Mouse (Mus musculus) right cerebral cortex, postnatal 4 days (tissue): ENCODE results near the gene Cacnb4.

Experiments used
- DNase-seq: peaks from one replicate; pipeline ENCODE4 v3.0.0-alpha.2; 2022

Cacnb4 gene

GRCm38 (mm10) chr2:52516534-52516933 is 160.1 kb downstream of the Cacnb4 start:
- DNase-seq: no peak

GRCm38 (mm10) chr2:52512865-52513388 is 163.7 kb downstream of the Cacnb4 start:
- DNase-seq: no peak

DNA sequence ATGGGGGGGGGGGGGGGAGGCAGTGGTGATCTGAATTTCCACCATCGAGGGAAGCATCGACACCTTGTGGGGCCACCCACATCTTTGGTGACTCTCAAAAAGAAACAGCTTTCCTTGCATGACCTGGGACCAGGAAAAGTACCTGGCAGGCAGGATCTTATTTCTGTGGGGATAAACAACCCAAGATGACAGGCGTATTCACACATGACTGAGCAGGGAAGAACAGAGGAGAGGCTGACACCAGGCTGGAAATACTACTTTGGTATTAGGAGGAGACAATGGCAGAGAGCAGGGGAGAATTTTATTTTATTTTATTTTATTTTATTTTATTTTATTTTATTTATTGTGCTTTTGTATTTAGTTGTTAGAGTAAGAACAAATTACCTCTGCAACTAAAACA is 164.4 kb downstream of the Cacnb4 start:
- DNase-seq: no peak

DNA sequence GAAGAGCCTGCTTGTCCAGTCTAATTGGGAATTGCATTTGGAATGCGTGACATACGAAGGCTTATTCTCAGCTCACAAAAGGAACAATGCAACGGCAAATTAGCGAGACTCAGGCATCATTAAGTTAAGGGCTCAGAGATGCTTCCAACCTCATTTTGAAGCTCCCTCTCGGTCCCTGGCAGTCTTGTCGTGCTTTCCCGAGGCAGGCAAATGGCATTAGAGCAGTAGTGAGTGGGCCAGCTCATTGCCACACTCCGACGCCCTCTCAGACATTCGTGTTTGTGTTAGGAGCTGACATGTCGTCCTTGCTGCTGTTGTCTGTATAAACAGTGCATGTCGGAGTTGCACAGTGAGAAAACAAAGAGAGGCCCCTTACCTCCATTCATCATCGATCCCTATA is 164.8 kb downstream of the Cacnb4 start:
- DNase-seq: no peak

- DNase-seq: no peak
Measured at GRCm38 (mm10) chr2:52509779-52510500, 166.7 kb downstream of the Cacnb4 start.

DNA sequence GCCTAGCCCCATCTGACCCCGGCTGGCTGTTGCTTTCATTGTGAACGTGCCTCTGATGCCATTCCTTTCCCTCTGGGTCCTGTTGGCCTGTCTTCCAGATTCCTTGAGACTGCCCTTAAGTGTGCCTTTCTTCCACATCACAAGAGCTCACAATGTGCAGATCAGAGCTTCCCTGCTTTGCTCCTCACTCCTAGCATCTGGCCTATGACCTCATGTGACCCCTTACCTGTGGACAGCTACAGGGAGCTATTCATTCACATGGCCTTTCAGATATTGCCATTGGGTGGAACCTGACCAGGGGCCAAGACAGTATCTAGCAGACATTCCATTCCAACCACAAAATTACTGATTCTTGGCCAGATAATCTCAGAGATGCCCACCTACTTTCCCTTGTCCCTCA is 171.5 kb downstream of the Cacnb4 start:
- no peak for DNase-seq

DNA sequence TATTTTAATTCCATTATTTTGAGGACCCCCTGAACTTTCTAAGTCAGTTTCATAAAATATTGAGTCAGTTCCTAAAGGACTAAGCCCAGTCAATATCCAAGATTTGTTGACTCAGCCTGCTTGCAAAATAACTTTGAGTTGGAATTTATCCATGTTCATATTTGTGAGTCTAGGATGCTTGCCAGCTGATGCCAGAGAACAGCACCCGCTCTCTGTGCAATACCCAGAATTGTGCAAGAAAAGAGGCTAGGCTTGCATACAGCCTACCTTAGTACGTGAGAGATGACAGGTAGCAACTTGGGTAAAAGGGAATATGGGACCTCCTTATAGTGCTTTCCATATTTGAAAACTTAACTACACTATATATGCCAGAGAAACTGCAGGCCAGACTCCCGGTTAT is 171.9 kb downstream of the Cacnb4 start:
- DNase-seq: no peak

DNA sequence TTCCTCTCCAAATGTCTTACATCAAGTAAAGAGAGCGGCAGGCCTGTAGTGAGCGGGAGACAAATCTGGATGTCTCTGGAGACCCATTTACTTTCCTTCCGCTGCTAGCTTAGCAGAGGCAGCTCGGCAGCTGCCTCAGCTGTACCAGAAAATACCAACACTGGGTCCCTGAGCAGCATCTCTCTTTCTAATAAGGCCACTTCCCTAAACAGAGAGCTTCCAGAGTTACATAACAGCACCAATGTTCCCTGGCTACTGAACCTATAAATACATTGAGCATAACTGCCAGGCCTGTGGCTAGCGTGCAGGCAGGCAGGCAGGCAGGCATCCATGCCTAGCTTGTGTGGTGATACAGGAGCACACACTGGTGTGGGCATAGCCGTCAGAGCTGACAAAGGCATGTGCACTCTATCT is 176.8 kb downstream of the Cacnb4 start:
- no peak for DNase-seq

DNA sequence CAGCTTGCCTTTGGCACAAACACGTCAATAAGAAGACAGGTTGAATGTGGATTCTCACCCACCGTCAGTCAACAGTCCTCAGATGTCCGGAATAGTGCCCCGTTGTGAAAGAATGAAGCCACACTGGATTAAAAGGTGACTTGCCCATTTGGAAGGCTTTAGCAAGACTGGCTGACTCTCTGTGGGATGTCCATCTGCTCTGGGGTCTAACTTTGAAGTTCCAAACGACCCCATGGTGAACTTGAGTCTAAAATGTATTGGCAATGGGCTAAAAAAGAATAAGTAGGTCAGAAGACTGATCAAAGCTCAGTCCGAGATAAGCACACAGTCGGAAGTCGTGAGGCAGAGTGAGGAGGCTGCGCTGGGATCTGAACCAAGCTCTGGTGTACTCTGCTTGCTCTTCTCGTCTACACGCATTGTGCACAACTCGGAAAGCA is 177.5 kb downstream of the Cacnb4 start:
- no peak for DNase-seq

DNA sequence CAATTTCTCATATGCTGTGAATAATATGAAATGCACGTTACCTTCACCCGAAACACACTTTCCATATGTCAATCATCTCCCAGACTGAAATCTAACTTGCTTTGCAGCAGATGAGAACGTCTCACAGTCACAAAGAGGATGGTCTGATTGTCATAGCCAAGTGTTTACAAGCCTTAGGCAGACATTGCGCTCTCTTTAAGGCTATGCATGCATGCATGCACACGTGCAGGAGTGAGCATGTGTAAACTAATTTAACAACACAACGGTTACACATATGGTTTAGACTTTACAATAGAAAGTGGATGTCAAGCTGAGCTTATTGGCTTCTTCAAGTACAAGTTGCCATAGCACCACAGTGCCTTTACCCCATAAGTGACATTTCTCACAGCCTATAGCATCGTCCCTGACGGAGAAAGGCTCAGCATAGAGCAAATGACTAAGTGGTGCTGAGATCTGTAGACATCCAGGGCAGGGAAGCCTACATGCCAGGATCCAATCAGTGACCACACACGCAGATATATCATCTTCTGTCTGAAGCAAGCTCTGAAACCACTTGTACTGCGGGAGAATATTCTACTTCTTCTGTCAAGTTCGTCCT is 181.4 kb downstream of the Cacnb4 start:
- no peak for DNase-seq

DNA sequence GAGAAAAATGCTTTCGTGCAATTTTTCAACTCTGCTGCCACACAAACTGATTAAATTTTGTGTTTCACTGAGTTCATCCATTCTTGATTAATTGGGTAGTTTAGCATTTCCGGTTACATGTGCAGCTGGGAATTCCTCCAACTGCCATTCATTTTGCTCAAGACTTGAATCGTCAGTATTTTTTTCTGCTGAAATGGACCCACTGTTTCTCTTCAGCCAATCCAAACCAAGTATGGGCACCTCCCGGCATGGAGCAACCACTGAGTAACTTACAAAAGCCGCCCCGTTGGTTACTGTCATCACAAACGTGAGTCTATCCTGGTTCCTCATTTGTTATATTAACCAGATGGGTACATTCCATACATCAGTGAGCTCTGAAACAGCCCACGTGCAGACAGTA is 182.4 kb downstream of the Cacnb4 start:
- no peak for DNase-seq

- no peak for DNase-seq
Measured at GRCm38 (mm10) chr2:52492867-52493266, 183.8 kb downstream of the Cacnb4 start.

DNA sequence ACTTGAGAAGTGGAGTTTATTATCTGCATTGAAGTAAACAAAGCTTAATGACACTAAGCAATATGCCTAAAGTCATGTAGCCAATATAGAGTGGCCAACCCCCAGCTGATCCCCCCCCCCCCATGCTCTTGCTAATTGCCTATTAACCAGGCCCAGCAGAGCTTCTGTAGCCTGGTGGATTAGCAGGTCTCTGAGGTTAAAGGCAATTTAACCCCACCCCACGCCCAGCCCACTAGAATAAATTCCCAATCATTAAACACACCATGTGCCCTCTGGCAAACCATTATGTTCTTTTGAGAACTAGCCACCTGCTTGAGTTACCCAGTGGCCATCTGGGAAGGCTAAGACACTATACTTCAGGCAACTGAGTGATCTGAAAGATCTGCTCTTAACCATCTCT is 186.8 kb downstream of the Cacnb4 start:
- DNase-seq: no peak

GRCm38 (mm10) chr2:52483496-52483895 is 193.1 kb downstream of the Cacnb4 start:
- no peak for DNase-seq

DNA sequence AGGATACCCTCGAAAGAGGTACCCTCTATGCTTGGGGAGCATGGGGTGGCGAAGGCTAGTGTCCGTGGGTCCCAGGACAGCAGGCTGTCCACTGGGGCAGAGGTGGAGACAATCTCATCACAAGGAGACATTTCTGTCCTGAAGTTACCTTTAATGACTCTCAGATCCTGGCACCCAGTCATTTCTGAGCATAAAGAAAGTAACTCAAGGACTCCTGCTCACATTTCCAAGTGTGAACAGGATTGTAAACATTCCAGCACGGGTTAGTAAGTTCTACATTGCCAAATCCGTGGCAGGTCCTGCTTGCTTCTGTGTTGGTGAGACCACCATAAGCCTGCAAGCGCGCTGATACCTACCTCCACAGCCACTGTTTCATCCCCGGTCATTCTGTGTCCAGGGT is 196.2 kb downstream of the Cacnb4 start:
- DNase-seq: no peak

DNA sequence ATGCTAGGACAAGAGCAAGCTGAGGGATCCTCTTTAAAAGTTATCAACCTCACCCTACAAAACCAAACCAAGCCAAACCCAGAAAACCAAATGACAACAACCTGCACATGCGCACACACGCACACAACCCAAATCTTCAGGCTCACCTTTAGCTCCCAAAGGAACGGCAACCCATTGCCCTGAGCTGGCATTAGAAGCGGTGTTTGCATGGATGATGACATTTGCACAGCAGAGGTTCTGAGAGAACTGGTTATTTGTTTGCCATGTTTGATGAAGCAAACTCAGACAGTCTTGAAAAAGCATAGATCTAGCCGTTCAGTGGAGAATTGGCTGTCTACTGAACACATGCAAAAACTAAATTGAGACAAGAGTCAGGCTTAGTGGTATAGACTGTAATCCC is 198.1 kb downstream of the Cacnb4 start:
- DNase-seq: no peak

GRCm38 (mm10) chr2:52477550-52477907 is 199.1 kb downstream of the Cacnb4 start:
- DNase-seq: no peak

- DNase-seq: no peak
Measured at GRCm38 (mm10) chr2:52476801-52477549, 199.7 kb downstream of the Cacnb4 start.

- DNase-seq: no peak
Measured at GRCm38 (mm10) chr2:52475854-52476253, 200.8 kb downstream of the Cacnb4 start.

GRCm38 (mm10) chr2:52474570-52474969 is 202.1 kb downstream of the Cacnb4 start:
- no peak for DNase-seq

GRCm38 (mm10) chr2:52471545-52472291 is 204.9 kb downstream of the Cacnb4 start:
- no peak for DNase-seq

DNA sequence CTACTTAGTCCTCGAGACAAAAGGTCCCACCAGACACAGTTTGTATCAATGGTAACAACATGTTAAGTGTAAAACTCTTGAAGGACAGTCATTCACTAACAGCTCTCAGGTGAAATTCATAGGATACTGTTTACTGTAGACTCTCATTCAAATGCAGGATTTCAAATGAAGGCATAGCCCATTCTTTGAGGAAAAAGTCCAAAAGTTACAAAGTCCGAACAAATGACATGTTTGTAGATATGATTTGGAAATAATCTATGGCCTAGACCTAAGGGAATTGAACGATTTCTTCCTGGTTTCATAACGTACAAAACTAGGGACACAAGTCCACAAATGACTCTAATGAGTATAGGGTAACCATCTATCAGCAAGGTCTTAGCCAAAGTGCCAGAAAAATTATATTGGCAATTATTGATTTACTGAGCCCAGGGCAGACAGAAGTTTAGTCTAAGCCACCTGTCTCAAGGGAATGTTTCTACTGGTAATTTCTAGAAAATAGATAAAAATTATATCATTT is 206.5 kb downstream of the Cacnb4 start:
- no peak for DNase-seq

GRCm38 (mm10) chr2:52467629-52468028 is 209.0 kb downstream of the Cacnb4 start:
- no peak for DNase-seq
